Mouse (Mus musculus) neural tube, embryonic 11.5 days (tissue): ENCODE results near the gene Neurl1b. TPM values are rescaled to one million over a fixed set of nuclear protein-coding genes. Genes with fewer than 3 reads are reported as not detected.

Experiments used
- ATAC-seq: fragments of 200-750 bp; cut with Nextera tagmentation; 2 replicates; pipeline ENCODE4 v1.8.0; 2017; ENCODE audit warnings: moderate number of reproducible peaks, mild to moderate bottlenecking, moderate TSS enrichment, moderate library complexity; ENCODE audit not compliant: insufficient read depth, low FRiP score, low TSS enrichment
- DNase-seq: peaks from one replicate; pipeline ENCODE4 v3.0.0-alpha.2; 2015; ENCODE audit warnings: low spot score
- H3K27ac ChIP-seq: fragments of 300-500 bp; sonication (generic); 2 replicates; pipeline ENCODE4 v1.5.1; 2014; ENCODE audit warnings: low read depth, mild to moderate bottlenecking, low read length
- H3K27me3 ChIP-seq: fragments of 300-500 bp; sonication (generic); 2 replicates; pipeline ENCODE4 v1.6.1; 2014; ENCODE audit warnings: mild to moderate bottlenecking, low read length, mixed read lengths; ENCODE audit not compliant: control insufficient read depth, insufficient read depth
- H3K36me3 ChIP-seq: fragments of 300-500 bp; sonication (generic); 2 replicates; pipeline ENCODE4 v1.6.1; 2014; ENCODE audit warnings: mild to moderate bottlenecking, low read length, moderate library complexity, mixed read lengths; ENCODE audit not compliant: control insufficient read depth, insufficient read depth
- H3K4me1 ChIP-seq: fragments of 300-500 bp; sonication (generic); 2 replicates; pipeline ENCODE4 v1.6.1; 2014; ENCODE audit warnings: low read length, mixed read lengths; ENCODE audit not compliant: control insufficient read depth, insufficient read depth
- H3K4me2 ChIP-seq: fragments of 300-500 bp; sonication (generic); 2 replicates; pipeline ENCODE4 v1.6.1; 2014; ENCODE audit warnings: low read depth, mild to moderate bottlenecking, moderate library complexity
- H3K4me3 ChIP-seq: fragments of 300-500 bp; sonication (generic); 2 replicates; pipeline ENCODE4 v1.5.1; 2014; ENCODE audit warnings: low read depth, low read length
- H3K9ac ChIP-seq: fragments of 300-500 bp; sonication (generic); 2 replicates; pipeline ENCODE4 v1.6.1; 2014; ENCODE audit warnings: mild to moderate bottlenecking, low read length
- H3K9me3 ChIP-seq: fragments of 300-500 bp; sonication (generic); 2 replicates; pipeline ENCODE4 v1.6.1; 2016; ENCODE audit warnings: low read length; ENCODE audit not compliant: control insufficient read depth
- WGBS: fragments of 180-500 bp; shearing (Covaris S2); extraction: QIAGEN DNeasy Blood & Tissue Kit; methylation state at CpG from one replicate; pipeline ENCODE4 v1.1.7; 2014; 5-methylcytosine and 5-hydroxymethylcytosine counted together
- polyA plus RNA-seq: library from polyadenylated mRNA; unstranded; fragments of >200 nt; fragmentation: Nextera tagmentation; extraction: Ambion mirVana; gene quantifications from 2 replicates; pipeline ENCODE4 v1.2.1, GENCODE M21; 2014

Gene Neurl1b
- polyA plus RNA-seq, 1 experiment from 2014 or later = 0.32 TPM

- Histone ChIP-seq H3K27ac (no peak overlapping the region), H3K4me1 (peaks cover 8% of the 10 kb centered on the region), H3K4me3 (peak overlapping the region; percentile 69), H3K4me2 (peak overlapping the region; percentile 99), H3K9ac (peak overlapping the region; percentile 67), H3K9me3 (no peaks in the 10 kb centered on the region), H3K36me3 (no peaks in the 10 kb centered on the region), H3K27me3 (peaks cover 29% of the 10 kb centered on the region)
- DNase-seq = peak; percentile 25
- no peak for ATAC-seq
- 2% methylated on average over 27 of the region's 27 CpGs for WGBS
Observed at GRCm38 (mm10) chr17:26415355-26415865, 781 bp downstream of the Neurl1b start.

- Histone ChIP-seq H3K4me1 (peaks cover 8% of the 10 kb centered on the region), H3K4me3 (no peak overlapping the region), H3K27ac (no peak overlapping the region), H3K9me3 (no peaks in the 10 kb centered on the region), H3K27me3 (peaks cover 29% of the 10 kb centered on the region), H3K36me3 (no peaks in the 10 kb centered on the region), H3K4me2 (no peak overlapping the region), H3K9ac (no peak overlapping the region)
- DNase-seq (no peak), ATAC-seq (no peak)
- 63% methylated on average over 3 of the region's 3 CpGs for WGBS
Observed at GRCm38 (mm10) chr17:26416141-26416540, 1.5 kb downstream of the Neurl1b start.

GRCm38 (mm10) chr17:26417770-26418421 lies 3.3 kb downstream of the Neurl1b start:
- no peak overlapping the region for H3K4me3 ChIP-seq
- no peaks in the 10 kb centered on the region for H3K9me3 ChIP-seq
- peaks cover 29% of the 10 kb centered on the region for H3K27me3 ChIP-seq
- no peak overlapping the region for H3K27ac ChIP-seq
- no peak for ATAC-seq
- H3K4me2 ChIP-seq = no peak overlapping the region
- WGBS = 86% methylated on average over 6 of the region's 6 CpGs
- no peak for DNase-seq
- H3K4me1 ChIP-seq = peaks cover 8% of the 10 kb centered on the region
- H3K36me3 ChIP-seq = no peaks in the 10 kb centered on the region
- no peak overlapping the region for H3K9ac ChIP-seq

- Histone ChIP-seq H3K27me3 (peaks cover 8% of the 10 kb centered on the region), H3K4me1 (no peaks in the 10 kb centered on the region), H3K4me2 (no peak overlapping the region), H3K4me3 (no peak overlapping the region), H3K27ac (no peak overlapping the region), H3K36me3 (no peaks in the 10 kb centered on the region), H3K9me3 (no peaks in the 10 kb centered on the region), H3K9ac (no peak overlapping the region)
- ATAC-seq (no peak), DNase-seq (no peak)
- 85% methylated on average over 7 of the region's 7 CpGs for WGBS
Observed at GRCm38 (mm10) chr17:26420491-26421247, 6.0 kb downstream of the Neurl1b start.

- no peaks in the 10 kb centered on the region for H3K36me3 ChIP-seq
- H3K27ac ChIP-seq = no peak overlapping the region
- no peak overlapping the region for H3K4me2 ChIP-seq
- DNase-seq (no peak), ATAC-seq (no peak)
- H3K9ac ChIP-seq = no peak overlapping the region
- H3K9me3 ChIP-seq = no peaks in the 10 kb centered on the region
- H3K4me1 ChIP-seq = no peaks in the 10 kb centered on the region
- 51% methylated on average over 3 of the region's 3 CpGs for WGBS
- H3K4me3 ChIP-seq = no peak overlapping the region
- H3K27me3 ChIP-seq = peaks cover 3% of the 10 kb centered on the region
Observed at GRCm38 (mm10) chr17:26421561-26421960, 6.9 kb downstream of the Neurl1b start.

- H3K27me3 ChIP-seq = no peaks in the 10 kb centered on the region
- H3K4me3 ChIP-seq = no peak overlapping the region
- H3K4me2 ChIP-seq = no peak overlapping the region
- DNase-seq (no peak), ATAC-seq (no peak)
- WGBS = 79% methylated on average over 6 of the region's 6 CpGs
- H3K9ac ChIP-seq = no peak overlapping the region
- no peaks in the 10 kb centered on the region for H3K4me1 ChIP-seq
- H3K9me3 ChIP-seq = no peaks in the 10 kb centered on the region
- H3K27ac ChIP-seq = no peak overlapping the region
- no peaks in the 10 kb centered on the region for H3K36me3 ChIP-seq
Observed at GRCm38 (mm10) chr17:26422390-26422789, 7.8 kb downstream of the Neurl1b start.

- Histone ChIP-seq H3K27me3 (no peaks in the 10 kb centered on the region), H3K4me1 (no peaks in the 10 kb centered on the region), H3K4me2 (no peak overlapping the region), H3K27ac (no peak overlapping the region), H3K9me3 (no peaks in the 10 kb centered on the region), H3K36me3 (no peaks in the 10 kb centered on the region), H3K9ac (no peak overlapping the region), H3K4me3 (no peak overlapping the region)
- DNase-seq = peak; percentile 20
- ATAC-seq = no peak
- 42% methylated on average over 11 of the region's 11 CpGs for WGBS
Observed at GRCm38 (mm10) chr17:26423967-26424641, 9.5 kb downstream of the Neurl1b start.

- Histone ChIP-seq H3K4me1 (no peaks in the 10 kb centered on the region), H3K27ac (no peak overlapping the region), H3K9me3 (no peaks in the 10 kb centered on the region), H3K4me2 (no peak overlapping the region), H3K27me3 (no peaks in the 10 kb centered on the region), H3K9ac (no peak overlapping the region), H3K36me3 (no peaks in the 10 kb centered on the region), H3K4me3 (no peak overlapping the region)
- no peak for DNase-seq
- ATAC-seq = no peak
- WGBS = 75% methylated on average over 13 of the region's 13 CpGs
Observed at GRCm38 (mm10) chr17:26424973-26425735, 10.5 kb downstream of the Neurl1b start.
